ENCODE assay signal across 7 mouse cellular contexts in genomic region chr11:69846738-69847688, GRCm38 (mm10). TPM values are rescaled to one million over a fixed set of nuclear protein-coding genes. Genes with fewer than 3 reads are reported as not detected.
DNase-seq lines count a peak whose midpoint lies in the region; ATAC-seq and TF ChIP-seq lines count a peak whose summit lies in the region.

No protein-coding gene starts in this region.

- 12% methylated on average over 37 of the region's 37 CpGs for WGBS in embryonic facial prominence, embryonic 10.5 days
- WGBS in heart, embryonic 15.5 days = 11% methylated on average over 37 of the region's 37 CpGs
- 10% methylated on average over 37 of the region's 37 CpGs for WGBS in limb, embryonic 14.5 days
- 11% methylated on average over 37 of the region's 37 CpGs for WGBS in midbrain, embryonic 13.5 days

- peaks cover 45% of the 10 kb centered on the region for H3K36me3 ChIP-seq in embryonic facial prominence, embryonic 10.5 days (replicated peaks)
- H3K36me3 ChIP-seq in heart, embryonic 15.5 days = peaks cover 37% of the 10 kb centered on the region
- peaks cover 40% of the 10 kb centered on the region for H3K36me3 ChIP-seq in limb, embryonic 14.5 days (ENCODE audit: control insufficient read depth, insufficient read depth, low read length)
- H3K36me3 ChIP-seq in midbrain, embryonic 13.5 days = peaks cover 43% of the 10 kb centered on the region

- ATAC-seq in heart, embryonic 15.5 days (replicated peaks; ENCODE audit: insufficient number of reproducible peaks, insufficient read depth, low FRiP score, low read depth) = peak; percentile 29
- ATAC-seq in limb, embryonic 14.5 days (ENCODE audit: low FRiP score, low read depth) = peak; percentile 34
- ATAC-seq in midbrain, embryonic 13.5 days = peak; percentile 66

- H3K9ac ChIP-seq in heart, embryonic 15.5 days = peak overlapping the region; percentile 76
- peak overlapping the region; percentile 85 for H3K9ac ChIP-seq in limb, embryonic 14.5 days (ENCODE audit: low read depth, low read length, severe bottlenecking)
- peak overlapping the region; percentile 89 for H3K9ac ChIP-seq in midbrain, embryonic 13.5 days (replicated peaks)

- H3K27me3 ChIP-seq in embryonic facial prominence, embryonic 10.5 days (replicated peaks; ENCODE audit: low read depth, poor library complexity, severe bottlenecking) = no peaks in the 10 kb centered on the region
- H3K27me3 ChIP-seq in heart, embryonic 15.5 days = no peaks in the 10 kb centered on the region
- no peaks in the 10 kb centered on the region for H3K27me3 ChIP-seq in limb, embryonic 14.5 days (ENCODE audit: control insufficient read depth, insufficient read depth, low read length)
- H3K27me3 ChIP-seq in midbrain, embryonic 13.5 days = no peaks in the 10 kb centered on the region

- peak overlapping the region; percentile 94 for H3K27ac ChIP-seq in embryonic facial prominence, embryonic 10.5 days (replicated peaks)
- peak overlapping the region; percentile 97 for H3K27ac ChIP-seq in heart, embryonic 15.5 days
- peak overlapping the region; percentile 84 for H3K27ac ChIP-seq in limb, embryonic 14.5 days (replicated peaks; ENCODE audit: low read depth, low read length)
- H3K27ac ChIP-seq in midbrain, embryonic 13.5 days = peak overlapping the region; percentile 95

- H3K4me2 ChIP-seq in heart, embryonic 15.5 days = peak overlapping the region; percentile 82
- H3K4me2 ChIP-seq in limb, embryonic 14.5 days (replicated peaks; ENCODE audit: low read depth, low read length, severe bottlenecking) = peak overlapping the region; percentile 93
- peak overlapping the region; percentile 70 for H3K4me2 ChIP-seq in midbrain, embryonic 13.5 days (replicated peaks)

- TF ChIP-seq POLR2A in limb, embryonic 14.5 days (IDR thresholded peaks at IDR 0.05; ENCODE audit: borderline replicate concordance, extremely low read depth, insufficient read depth, insufficient read length) = no peak

- H3K9me3 ChIP-seq in embryonic facial prominence, embryonic 10.5 days = no peaks in the 10 kb centered on the region
- H3K9me3 ChIP-seq in heart, embryonic 15.5 days (replicated peaks) = no peaks in the 10 kb centered on the region
- no peaks in the 10 kb centered on the region for H3K9me3 ChIP-seq in limb, embryonic 14.5 days (ENCODE audit: control insufficient read depth, low read length)
- no peaks in the 10 kb centered on the region for H3K9me3 ChIP-seq in midbrain, embryonic 13.5 days

- peaks cover 38% of the 10 kb centered on the region for H3K4me1 ChIP-seq in embryonic facial prominence, embryonic 10.5 days
- peaks cover 29% of the 10 kb centered on the region for H3K4me1 ChIP-seq in heart, embryonic 15.5 days (replicated peaks)
- peaks cover 17% of the 10 kb centered on the region for H3K4me1 ChIP-seq in limb, embryonic 14.5 days (ENCODE audit: control insufficient read depth, insufficient read depth, low read length)
- peaks cover 40% of the 10 kb centered on the region for H3K4me1 ChIP-seq in midbrain, embryonic 13.5 days (replicated peaks)

- peak overlapping the region; percentile 79 for H3K4me3 ChIP-seq in embryonic facial prominence, embryonic 10.5 days
- peak overlapping the region; percentile 88 for H3K4me3 ChIP-seq in heart, embryonic 15.5 days
- peak overlapping the region; percentile 68 for H3K4me3 ChIP-seq in limb, embryonic 14.5 days (replicated peaks; ENCODE audit: low read length)
- peak overlapping the region; percentile 78 for H3K4me3 ChIP-seq in midbrain, embryonic 13.5 days (replicated peaks)

- peak; percentile 40 to 48 for DNase-seq in urinary bladder, adult 18-20 months (ENCODE audit: low spot score in 2 of 2)
- DNase-seq in urinary bladder, postnatal 10 days (ENCODE audit: low spot score) = no peak
- DNase-seq in embryonic facial prominence, embryonic 10.5 days (ENCODE audit: low spot score) = peak; percentile 61
- DNase-seq in limb, embryonic 14.5 days (ENCODE audit: low spot score) = peak; percentile 16
- no peak for DNase-seq in left cerebral cortex, adult 18-20 months (ENCODE audit: low spot score in 2 of 2)

RNA-seq across cellular contexts. Expression of gene Plscr3, which starts 0.8 kb away (rescaled TPM):
- 106 and 111 TPM in 2 replicates for polyA plus RNA-seq in embryonic facial prominence, embryonic 10.5 days (2016; fragmentation: Nextera tagmentation; extraction: Ambion mirVana)
- 68.5 and 81.4 TPM in 2 replicates for polyA plus RNA-seq in heart, embryonic 15.5 days (2015; fragmentation: Nextera tagmentation; extraction: Ambion mirVana)
- 190 and 214 TPM in 2 replicates for polyA plus RNA-seq in limb, embryonic 14.5 days (2012; rRNA removed)
- 137 and 140 TPM in 2 replicates for polyA plus RNA-seq in limb, embryonic 14.5 days (2014; fragmentation: Nextera tagmentation; extraction: Ambion mirVana)
- 55.0 and 56.3 TPM in 2 replicates for polyA plus RNA-seq in midbrain, embryonic 13.5 days (2015; fragmentation: Nextera tagmentation; extraction: Ambion mirVana)
- total RNA-seq in left cerebral cortex, adult 18-20 months (2021) = 10 to 100 TPM; 15.6 to 17.7 TPM

RNA-seq across cellular contexts. Expression of gene Tmem256, which starts 8.7 kb away (rescaled TPM):
- polyA plus RNA-seq in embryonic facial prominence, embryonic 10.5 days (2016; fragmentation: Nextera tagmentation; extraction: Ambion mirVana) = 321 and 340 TPM in 2 replicates
- 291 and 359 TPM in 2 replicates for polyA plus RNA-seq in heart, embryonic 15.5 days (2015; fragmentation: Nextera tagmentation; extraction: Ambion mirVana)
- polyA plus RNA-seq in limb, embryonic 14.5 days (2012; rRNA removed) = 240 and 292 TPM in 2 replicates
- 368 and 382 TPM in 2 replicates for polyA plus RNA-seq in limb, embryonic 14.5 days (2014; fragmentation: Nextera tagmentation; extraction: Ambion mirVana)
- polyA plus RNA-seq in midbrain, embryonic 13.5 days (2015; fragmentation: Nextera tagmentation; extraction: Ambion mirVana) = 329 and 331 TPM in 2 replicates
- 100 to 1,000 TPM; 120 to 143 TPM for total RNA-seq in left cerebral cortex, adult 18-20 months (2021)

RNA-seq across cellular contexts. Expression of gene Nlgn2, which starts 9.4 kb away (rescaled TPM):
- 4.7 and 5.4 TPM in 2 replicates for polyA plus RNA-seq in embryonic facial prominence, embryonic 10.5 days (2016; fragmentation: Nextera tagmentation; extraction: Ambion mirVana)
- 1.6 and 2.2 TPM in 2 replicates for polyA plus RNA-seq in heart, embryonic 15.5 days (2015; fragmentation: Nextera tagmentation; extraction: Ambion mirVana)
- polyA plus RNA-seq in limb, embryonic 14.5 days (2012; rRNA removed) = 96.0 and 123 TPM in 2 replicates
- polyA plus RNA-seq in limb, embryonic 14.5 days (2014; fragmentation: Nextera tagmentation; extraction: Ambion mirVana) = 11.1 and 13.4 TPM in 2 replicates
- polyA plus RNA-seq in midbrain, embryonic 13.5 days (2015; fragmentation: Nextera tagmentation; extraction: Ambion mirVana) = 20.5 and 21.3 TPM in 2 replicates
- 100 to 1,000 TPM; 215 to 224 TPM for total RNA-seq in left cerebral cortex, adult 18-20 months (2021)

RNA-seq across cellular contexts. Expression of gene Tnk1, which starts 11.5 kb away (rescaled TPM):
- 2.3 and 3.1 TPM in 2 replicates for polyA plus RNA-seq in embryonic facial prominence, embryonic 10.5 days (2016; fragmentation: Nextera tagmentation; extraction: Ambion mirVana)
- polyA plus RNA-seq in heart, embryonic 15.5 days (2015; fragmentation: Nextera tagmentation; extraction: Ambion mirVana) = 0.31 and 0.80 TPM in 2 replicates
- 2.8 TPM in 2 replicates for polyA plus RNA-seq in limb, embryonic 14.5 days (2012; rRNA removed)
- 3.2 and 3.3 TPM in 2 replicates for polyA plus RNA-seq in limb, embryonic 14.5 days (2014; fragmentation: Nextera tagmentation; extraction: Ambion mirVana)
- 0.27 and 0.31 TPM in 2 replicates for polyA plus RNA-seq in midbrain, embryonic 13.5 days (2015; fragmentation: Nextera tagmentation; extraction: Ambion mirVana)
- under 1 TPM in 1 of 2 experiments, not detected in 1; 0.14 TPM for total RNA-seq in left cerebral cortex, adult 18-20 months (2021)

RNA-seq across cellular contexts. Expression of gene Spem1, which starts 25.0 kb away (rescaled TPM):
- polyA plus RNA-seq in embryonic facial prominence, embryonic 10.5 days (2016; fragmentation: Nextera tagmentation; extraction: Ambion mirVana) = 0.14 TPM in 1 of 2 replicates, not detected in the other
- not detected in 2 replicates for polyA plus RNA-seq in heart, embryonic 15.5 days (2015; fragmentation: Nextera tagmentation; extraction: Ambion mirVana)
- polyA plus RNA-seq in limb, embryonic 14.5 days (2012; rRNA removed) = 0.65 and 0.79 TPM in 2 replicates
- 0.18 TPM in 1 of 2 replicates, not detected in the other for polyA plus RNA-seq in limb, embryonic 14.5 days (2014; fragmentation: Nextera tagmentation; extraction: Ambion mirVana)
- polyA plus RNA-seq in midbrain, embryonic 13.5 days (2015; fragmentation: Nextera tagmentation; extraction: Ambion mirVana) = 0.51 and 0.64 TPM in 2 replicates
- not detected for total RNA-seq in left cerebral cortex, adult 18-20 months (2021)

Comparison
In these comparisons a context has a peak if more than half of its experiments do, and no peak if none do; other contexts are left out.
1. DNase-seq: peak in urinary bladder, adult 18-20 months (2 of 2), embryonic facial prominence, embryonic 10.5 days (single experiment) and limb, embryonic 14.5 days (single experiment); none in urinary bladder, postnatal 10 days (single experiment) and left cerebral cortex, adult 18-20 months (0 of 2).
2. Peak in every context shown above with its lines, with median percentiles within 50 percentile points of each other: H3K27ac ChIP-seq, H3K4me3 ChIP-seq, ATAC-seq, H3K4me2 ChIP-seq and H3K9ac ChIP-seq.